Mouse (Mus musculus): ENCODE results near the gene Lama4.

The Lama4 gene

GRCm38 (mm10) chr10:39157321-39157720, 192.0 kb downstream of the Lama4 start:
- no peak for DNase-seq (ENCODE audit: low read depth)

DNA sequence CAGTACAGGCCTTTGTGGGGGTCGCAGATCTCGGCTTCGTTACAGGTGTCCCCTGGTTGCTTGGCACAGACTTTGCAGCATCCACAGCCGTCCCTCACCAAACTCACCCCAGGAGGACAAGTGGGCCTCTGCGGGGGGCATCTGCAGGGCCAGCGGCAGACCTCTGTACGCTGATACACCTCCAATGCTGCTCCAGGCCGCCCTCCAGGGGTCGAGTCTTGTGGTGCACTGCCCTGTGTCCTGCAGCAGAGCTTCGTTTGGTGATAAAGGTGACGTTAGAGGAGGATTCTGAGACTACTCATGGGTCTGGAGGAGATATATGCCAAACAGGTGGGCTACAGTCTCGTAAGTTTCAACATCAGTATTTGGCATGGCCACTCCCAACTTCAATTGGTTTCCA, 193.0 kb downstream of the Lama4 start:
- no peak for DNase-seq (ENCODE audit: low read depth)
